ENCODE assay signal across 24 mouse cellular contexts in genomic region chr10:100620040-100620439, GRCm38 (mm10). TPM values are rescaled to one million over a fixed set of nuclear protein-coding genes. Genes with fewer than 3 reads are reported as not detected.
"Had no signal": no experiment of that assay in that cellular context is flagged by ENCODE, and none has a peak within 500 bp of the region (broad histone marks: within the 10 kb centered on the region; RNA-seq: fewer than 3 reads in every experiment).

No protein-coding gene starts in this region.

- DNase-seq: retina, postnatal 1 day; right cerebral cortex, adult 18-20 months; right cerebral cortex, postnatal 14 days; right cerebral cortex, postnatal 25 days; right cerebral cortex, postnatal 4 days; spleen, adult 18-20 months; thymus, adult 18-20 months; thymus, adult 2 months; thymus, postnatal 14 days; thymus, postnatal 25 days; thymus, postnatal 4 days had no signal

- H3K27ac ChIP-seq: neural tube, embryonic 12.5 days; neural tube, embryonic 13.5 days; neural tube, embryonic 15.5 days; stomach, embryonic 15.5 days; stomach, postnatal 0 days had no signal

- H3K4me3 ChIP-seq: neural tube, embryonic 12.5 days; neural tube, embryonic 13.5 days; neural tube, embryonic 15.5 days; stomach, embryonic 15.5 days had no signal

- H3K27me3 ChIP-seq: neural tube, embryonic 12.5 days; neural tube, embryonic 13.5 days; neural tube, embryonic 15.5 days; stomach, embryonic 15.5 days had no signal

- H3K4me1 ChIP-seq: neural tube, embryonic 12.5 days; neural tube, embryonic 13.5 days; neural tube, embryonic 15.5 days; stomach, embryonic 15.5 days had no signal

- H3K36me3 ChIP-seq: neural tube, embryonic 12.5 days; neural tube, embryonic 13.5 days; neural tube, embryonic 15.5 days; stomach, embryonic 15.5 days had no signal

RNA-seq across cellular contexts. Expression of gene 1700017N19Rik, which starts 29.8 kb away (rescaled TPM):
- total RNA-seq: neutrophil, adult 5-6 weeks had no signal
- polyA plus RNA-seq: neural tube, embryonic 11.5 days; neural tube, embryonic 12.5 days; small intestine, adult 2 months; spleen, adult 2 months; stomach, embryonic 14.5 days; stomach, embryonic 15.5 days; stomach, embryonic 16.5 days; stomach, postnatal 0 days; thymus, adult 2 months; thymus, postnatal 0 days; urinary bladder, adult 2 months had no signal
